Mouse (Mus musculus): ENCODE results near the gene Flrt1. TPM values are rescaled to one million over a fixed set of nuclear protein-coding genes. Genes with fewer than 3 reads are reported as not detected.

The Flrt1 gene
- total and polyA plus RNA-seq, 3 experiments = 0.84 to 1.2 (median 1.1) TPM

DNA sequence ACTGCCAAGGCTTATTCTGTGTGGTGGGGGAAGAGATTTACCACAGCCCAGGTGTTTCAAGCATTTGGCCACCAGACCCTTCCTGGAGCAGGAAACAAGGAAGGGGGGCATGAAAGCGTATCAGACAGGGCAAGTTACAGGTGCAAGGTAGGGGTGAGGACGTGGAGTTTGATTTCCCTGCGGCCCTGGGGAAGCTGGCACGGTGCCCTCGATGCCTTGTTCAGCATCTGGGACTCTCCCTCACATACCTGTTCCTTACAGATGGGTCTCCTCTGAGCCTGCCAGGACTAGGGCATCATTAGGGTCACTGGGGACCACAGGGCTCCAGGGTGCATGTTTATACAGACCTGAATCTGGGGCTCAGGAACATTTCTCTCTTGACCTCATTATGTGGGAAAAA is 12.8 kb downstream of the Flrt1 start:
- no peaks in the 10 kb centered on the region for H3K27me3 ChIP-seq (ENCODE audit: control insufficient read depth, insufficient read depth, low read length)
- H3K4me3 ChIP-seq = no peak overlapping the region
- peaks cover 3% of the 10 kb centered on the region; the same call in 1 of the 2 replicates for H3K4me1 ChIP-seq (ENCODE audit: control insufficient read depth, insufficient read depth, low read length)
- H3K9ac ChIP-seq (ENCODE audit: low read depth, low read length) = no peak overlapping the region
- 46% methylated on average over 5 of the region's 5 CpGs for WGBS
- intact Hi-C loops (cut with DNase I) = no loop called here
- no peaks in the 10 kb centered on the region for H3K79me2 ChIP-seq (replicated peaks; ENCODE audit: control insufficient read depth, insufficient read depth, low read length)
- no peak for TF ChIP-seq POLR2A (IDR thresholded peaks at IDR 0.05; ENCODE audit: insufficient read depth, low read depth, low read length)
- no peak for TF ChIP-seq CTCF (IDR thresholded peaks at IDR 0.05)
- no peak for TF ChIP-seq EP300 (IDR thresholded peaks at IDR 0.05; ENCODE audit: insufficient read depth, low read depth, low read length)
- no peak overlapping the region for H3K27ac ChIP-seq
- H3K36me3 ChIP-seq (ENCODE audit: control insufficient read depth, insufficient read depth, low read length) = no peaks in the 10 kb centered on the region
- DNase-seq = no peak

DNA sequence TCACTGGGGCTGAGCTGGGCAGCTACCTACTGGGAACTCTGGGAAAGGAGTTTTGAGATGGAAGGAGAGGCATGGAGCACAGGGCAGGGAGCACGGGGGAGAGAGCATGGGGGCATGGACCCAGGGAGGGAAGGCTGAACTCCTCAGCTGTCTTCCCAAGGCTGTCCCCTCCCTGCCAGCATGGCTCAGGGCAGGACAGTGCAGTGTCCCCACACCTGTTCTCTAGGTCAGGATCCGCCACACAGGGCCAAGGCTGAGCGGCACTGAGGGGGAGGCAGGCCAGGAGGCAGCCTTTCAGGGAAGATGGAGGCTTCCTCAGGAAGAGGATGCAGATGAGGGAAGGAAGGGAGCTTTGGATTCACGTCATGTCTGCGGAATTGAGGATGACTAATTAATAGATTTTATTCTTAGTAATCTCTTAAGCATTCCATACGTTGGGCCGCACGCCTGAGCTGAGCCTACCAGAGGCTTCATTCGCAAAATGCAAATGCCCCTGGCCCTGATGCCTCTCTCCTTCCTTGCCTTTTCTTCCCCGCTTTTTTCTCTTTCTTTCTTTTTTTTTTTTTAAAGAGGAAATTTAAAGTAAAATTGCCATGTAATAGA is 14.0 kb downstream of the Flrt1 start:
- no peaks in the 10 kb centered on the region for H3K79me2 ChIP-seq (replicated peaks; ENCODE audit: control insufficient read depth, insufficient read depth, low read length)
- peaks cover 3% of the 10 kb centered on the region; the same call in 1 of the 2 replicates for H3K4me1 ChIP-seq (ENCODE audit: control insufficient read depth, insufficient read depth, low read length)
- H3K27ac ChIP-seq = no peak overlapping the region
- no peaks in the 10 kb centered on the region for H3K36me3 ChIP-seq (ENCODE audit: control insufficient read depth, insufficient read depth, low read length)
- WGBS = 56% methylated on average over 10 of the region's 10 CpGs
- H3K4me3 ChIP-seq = no peak overlapping the region
- TF ChIP-seq POLR2A (IDR thresholded peaks at IDR 0.05; ENCODE audit: insufficient read depth, low read depth, low read length) = no peak
- TF ChIP-seq CTCF (IDR thresholded peaks at IDR 0.05) = no peak
- TF ChIP-seq EP300 (IDR thresholded peaks at IDR 0.05; ENCODE audit: insufficient read depth, low read depth, low read length) = no peak
- no peak for DNase-seq
- intact Hi-C loops (cut with DNase I) = no loop called here
- H3K27me3 ChIP-seq (ENCODE audit: control insufficient read depth, insufficient read depth, low read length) = no peaks in the 10 kb centered on the region
- H3K9ac ChIP-seq (ENCODE audit: low read depth, low read length) = no peak overlapping the region

DNA sequence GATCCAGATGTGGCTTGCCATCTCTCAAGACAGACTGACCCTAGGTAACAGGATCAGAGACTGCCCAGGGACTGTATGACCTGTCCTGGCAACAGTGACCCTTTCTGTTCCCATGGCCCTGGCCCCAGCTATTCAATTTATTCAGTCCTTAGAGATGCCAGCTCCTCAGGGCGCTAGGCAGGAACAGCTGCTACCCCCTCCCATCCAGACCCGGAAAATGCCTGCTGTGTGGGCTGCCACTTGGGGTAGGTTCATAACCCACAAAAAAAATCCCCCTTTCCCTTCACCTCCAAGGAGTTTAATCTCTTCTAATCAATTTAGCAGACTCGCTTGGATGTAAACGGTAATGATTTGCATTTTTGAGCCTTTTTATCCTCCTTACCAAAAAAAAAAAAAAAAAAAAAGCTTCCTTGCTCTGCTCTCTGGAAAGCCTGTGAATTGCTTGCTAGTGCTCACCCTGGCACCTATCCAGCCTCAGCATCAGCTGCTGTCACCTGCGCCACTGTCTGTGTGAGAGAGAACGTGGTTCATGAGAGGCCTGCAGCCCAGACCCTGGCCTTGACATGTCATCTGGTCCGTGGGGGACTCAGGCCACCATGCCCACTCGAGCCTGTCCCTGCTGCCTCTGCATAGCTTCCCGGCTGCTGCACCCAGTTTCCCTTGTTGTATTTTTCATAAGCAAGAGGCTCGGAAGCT is 15.0 kb downstream of the Flrt1 start:
- no peak for DNase-seq
- H3K9ac ChIP-seq (ENCODE audit: low read depth, low read length) = no peak overlapping the region
- no peaks in the 10 kb centered on the region for H3K79me2 ChIP-seq (replicated peaks; ENCODE audit: control insufficient read depth, insufficient read depth, low read length)
- no peak overlapping the region for H3K27ac ChIP-seq
- no peaks in the 10 kb centered on the region for H3K36me3 ChIP-seq (ENCODE audit: control insufficient read depth, insufficient read depth, low read length)
- intact Hi-C loops (cut with DNase I) = no loop called here
- TF ChIP-seq CTCF (IDR thresholded peaks at IDR 0.05) (no peak), EP300 (IDR thresholded peaks at IDR 0.05; ENCODE audit: insufficient read depth, low read depth, low read length) (no peak), POLR2A (IDR thresholded peaks at IDR 0.05; ENCODE audit: insufficient read depth, low read depth, low read length) (no peak)
- no peak overlapping the region for H3K4me3 ChIP-seq
- H3K4me1 ChIP-seq (ENCODE audit: control insufficient read depth, insufficient read depth, low read length) = peaks cover 3% of the 10 kb centered on the region; the same call in 1 of the 2 replicates
- H3K27me3 ChIP-seq (ENCODE audit: control insufficient read depth, insufficient read depth, low read length) = no peaks in the 10 kb centered on the region
- WGBS = 41% methylated on average over 10 of the region's 10 CpGs

DNA sequence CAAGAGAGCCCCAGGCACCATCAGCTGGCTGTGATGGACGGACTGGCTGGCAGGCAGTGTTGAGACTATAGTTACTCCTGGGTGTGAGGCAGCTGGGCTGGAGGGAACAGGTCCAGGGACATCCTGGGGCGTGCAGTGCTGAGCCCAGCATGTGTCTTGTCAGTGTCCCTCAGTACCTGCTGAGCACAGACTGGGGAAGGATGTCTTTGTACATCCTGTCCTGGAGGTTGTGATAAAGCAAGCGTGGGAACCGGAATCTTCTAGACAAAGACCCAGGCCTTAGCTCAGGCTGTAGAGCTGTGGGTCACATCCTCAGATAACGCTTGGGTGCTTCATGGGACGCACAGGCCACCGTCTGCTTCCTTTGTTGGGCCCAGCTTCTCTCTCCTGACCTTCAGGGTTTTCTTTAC is 15.7 kb downstream of the Flrt1 start:
- Histone ChIP-seq H3K27me3 (ENCODE audit: control insufficient read depth, insufficient read depth, low read length) (no peaks in the 10 kb centered on the region), H3K36me3 (ENCODE audit: control insufficient read depth, insufficient read depth, low read length) (no peaks in the 10 kb centered on the region), H3K27ac (no peak overlapping the region), H3K4me3 (no peak overlapping the region), H3K4me1 (ENCODE audit: control insufficient read depth, insufficient read depth, low read length) (peaks cover 3% of the 10 kb centered on the region; the same call in 1 of the 2 replicates), H3K9ac (ENCODE audit: low read depth, low read length) (no peak overlapping the region), H3K79me2 (replicated peaks; ENCODE audit: control insufficient read depth, insufficient read depth, low read length) (no peaks in the 10 kb centered on the region)
- intact Hi-C loops (cut with DNase I) = no loop called here
- DNase-seq = no peak
- TF ChIP-seq POLR2A (IDR thresholded peaks at IDR 0.05; ENCODE audit: insufficient read depth, low read depth, low read length) (no peak), CTCF (IDR thresholded peaks at IDR 0.05) (no peak), EP300 (IDR thresholded peaks at IDR 0.05; ENCODE audit: insufficient read depth, low read depth, low read length) (no peak)
- 55% methylated on average over 7 of the region's 7 CpGs for WGBS

DNA sequence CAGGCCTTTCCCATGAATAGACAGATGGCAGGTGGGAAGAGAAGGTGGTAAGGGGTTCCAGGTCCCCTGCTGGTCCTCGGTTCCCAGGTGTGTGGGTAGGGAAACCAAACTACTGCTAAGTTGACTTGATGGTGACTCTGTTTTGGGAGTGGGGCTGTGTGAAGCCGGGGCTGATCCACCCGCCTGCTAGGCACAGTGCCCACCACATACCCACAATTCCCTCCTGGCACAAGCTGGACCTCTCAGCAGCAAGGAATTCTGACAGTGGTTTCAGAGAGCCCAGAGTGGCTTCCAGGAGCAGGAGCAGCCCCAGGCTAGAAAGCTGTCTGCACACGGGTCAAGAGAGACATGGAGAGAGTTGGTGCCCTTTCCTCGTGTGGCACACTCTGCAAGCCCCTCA is 16.5 kb downstream of the Flrt1 start:
- 58% methylated on average over 5 of the region's 5 CpGs for whole genome bisulfite sequencing
- H3K27me3 ChIP-seq (ENCODE audit: control insufficient read depth, insufficient read depth, low read length) = no peaks in the 10 kb centered on the region
- DNase-seq = peak in 1 of 2 experiments; percentile 35
- no peak overlapping the region for H3K9ac ChIP-seq (ENCODE audit: low read depth, low read length)
- TF ChIP-seq CTCF (IDR thresholded peaks at IDR 0.05) = no peak
- no peak for TF ChIP-seq POLR2A (IDR thresholded peaks at IDR 0.05; ENCODE audit: insufficient read depth, low read depth, low read length)
- TF ChIP-seq EP300 (IDR thresholded peaks at IDR 0.05; ENCODE audit: insufficient read depth, low read depth, low read length) = no peak
- peaks cover 3% of the 10 kb centered on the region; the same call in 1 of the 2 replicates for H3K4me1 ChIP-seq (ENCODE audit: control insufficient read depth, insufficient read depth, low read length)
- H3K79me2 ChIP-seq (replicated peaks; ENCODE audit: control insufficient read depth, insufficient read depth, low read length) = no peaks in the 10 kb centered on the region
- no peaks in the 10 kb centered on the region for H3K36me3 ChIP-seq (ENCODE audit: control insufficient read depth, insufficient read depth, low read length)
- intact Hi-C loops (cut with DNase I) = no loop called here
- no peak overlapping the region for H3K27ac ChIP-seq
- no peak overlapping the region for H3K4me3 ChIP-seq

DNA sequence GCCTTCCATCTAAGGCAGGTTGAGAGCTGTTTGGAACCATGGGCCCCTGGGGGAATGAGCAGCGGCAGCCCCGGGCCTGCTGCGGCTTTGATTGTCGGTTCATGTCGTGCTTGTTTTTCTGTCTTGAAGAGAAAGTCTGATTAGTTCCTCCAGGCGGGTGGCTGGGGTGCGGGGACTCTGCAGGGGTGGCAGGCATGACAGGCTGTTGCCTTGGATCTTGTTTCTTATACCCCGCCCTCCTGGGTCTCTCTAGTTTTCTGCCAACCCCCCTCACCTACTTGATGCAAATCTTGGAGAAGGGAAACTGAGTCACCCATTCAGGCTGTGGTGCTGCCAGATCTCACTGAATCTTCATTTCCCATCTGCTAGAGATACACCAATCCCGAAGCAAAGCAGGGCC is 17.0 kb downstream of the Flrt1 start:
- Histone ChIP-seq H3K4me3 (no peak overlapping the region), H3K4me1 (ENCODE audit: control insufficient read depth, insufficient read depth, low read length) (peaks cover 3% of the 10 kb centered on the region; the same call in 1 of the 2 replicates), H3K79me2 (replicated peaks; ENCODE audit: control insufficient read depth, insufficient read depth, low read length) (no peaks in the 10 kb centered on the region), H3K27me3 (ENCODE audit: control insufficient read depth, insufficient read depth, low read length) (no peaks in the 10 kb centered on the region), H3K36me3 (ENCODE audit: control insufficient read depth, insufficient read depth, low read length) (no peaks in the 10 kb centered on the region), H3K27ac (no peak overlapping the region), H3K9ac (ENCODE audit: low read depth, low read length) (no peak overlapping the region)
- no peak for DNase-seq
- intact Hi-C loops (cut with DNase I) = no loop called here
- 57% methylated on average over 9 of the region's 9 CpGs for WGBS
- TF ChIP-seq POLR2A (IDR thresholded peaks at IDR 0.05; ENCODE audit: insufficient read depth, low read depth, low read length) (no peak), EP300 (IDR thresholded peaks at IDR 0.05; ENCODE audit: insufficient read depth, low read depth, low read length) (no peak), CTCF (IDR thresholded peaks at IDR 0.05) (no peak)
